Mouse (Mus musculus) megakaryocyte, embryonic 14.5 days (primary cell): ENCODE results near the gene Arid3a.

Source experiments
- FLI1 ChIP-seq: IDR thresholded peaks from 2 replicates; pipeline ENCODE4 v1.6.1; 2012; ENCODE audit warnings: low read length, inconsistent platforms, mixed read lengths
- GATA1 ChIP-seq: IDR thresholded peaks from 3 replicates; pipeline ENCODE4 v1.6.1; 2012; ENCODE audit warnings: mixed read lengths, low read length, inconsistent platforms, borderline replicate concordance

GRCm38 (mm10) chr10:79934794-79935569 lies 8.1 kb downstream of the Arid3a start:
- no peak for TF ChIP-seq GATA1
- no peak for TF ChIP-seq FLI1
